Mouse (Mus musculus): Measurements from ENCODE around the gene Slfn8. TPM values are rescaled to one million over a fixed set of nuclear protein-coding genes. Genes with fewer than 3 reads are reported as not detected.

Slfn8 gene
- polyA plus RNA-seq, 1 experiment, result 0.19 TPM

- Histone ChIP-seq H3K4me1 (ENCODE audit: control insufficient read depth, insufficient read depth, low read length) (no peaks in the 10 kb centered on the region), H3K27me3 (ENCODE audit: control insufficient read depth, insufficient read depth, low read length) (no peaks in the 10 kb centered on the region), H3K36me3 (ENCODE audit: control insufficient read depth, insufficient read depth, low read length) (no peaks in the 10 kb centered on the region), H3K27ac (ENCODE audit: control insufficient read depth, insufficient read depth, low read depth, low read length) (no peak overlapping the region), H3K4me3 (ENCODE audit: control insufficient read depth, low read depth, low read length) (no peak overlapping the region)
- no peak for TF ChIP-seq POLR2A (IDR thresholded peaks at IDR 0.05; ENCODE audit: control insufficient read depth, low read depth, low read length)
- TF ChIP-seq CTCF (IDR thresholded peaks at IDR 0.05; ENCODE audit: control insufficient read depth, insufficient read depth, insufficient replicate concordance, low read depth, low read length), result no peak
Measured at GRCm38 (mm10) chr11:83063126-83063525, 42.5 kb upstream of the Slfn8 start.

DNA sequence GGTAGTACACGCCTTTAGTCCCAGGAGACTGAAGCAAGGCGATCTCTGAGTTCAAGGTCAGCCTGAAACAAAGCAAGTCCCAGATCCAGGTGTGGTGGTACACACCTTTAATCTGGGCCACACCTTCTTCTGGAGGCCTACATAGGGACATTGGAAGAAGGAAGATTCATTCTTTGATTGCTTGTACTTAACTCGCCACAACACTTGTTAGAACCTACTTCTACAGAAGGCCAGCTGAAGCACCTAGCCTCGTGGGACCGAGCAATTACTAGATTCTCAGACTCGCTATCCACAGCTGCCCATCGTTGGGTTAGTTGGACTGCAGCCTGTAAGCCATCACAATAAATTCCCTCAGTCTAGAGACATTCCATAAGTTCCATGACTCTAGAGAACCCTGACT is 41.2 kb upstream of the Slfn8 start:
- Histone ChIP-seq H3K4me3 (ENCODE audit: control insufficient read depth, low read depth, low read length) (no peak overlapping the region), H3K27me3 (ENCODE audit: control insufficient read depth, insufficient read depth, low read length) (no peaks in the 10 kb centered on the region), H3K27ac (ENCODE audit: control insufficient read depth, insufficient read depth, low read depth, low read length) (no peak overlapping the region), H3K4me1 (ENCODE audit: control insufficient read depth, insufficient read depth, low read length) (no peaks in the 10 kb centered on the region), H3K36me3 (ENCODE audit: control insufficient read depth, insufficient read depth, low read length) (no peaks in the 10 kb centered on the region)
- TF ChIP-seq CTCF (IDR thresholded peaks at IDR 0.05; ENCODE audit: control insufficient read depth, insufficient read depth, insufficient replicate concordance, low read depth, low read length) (no peak), POLR2A (IDR thresholded peaks at IDR 0.05; ENCODE audit: control insufficient read depth, low read depth, low read length) (no peak)

DNA sequence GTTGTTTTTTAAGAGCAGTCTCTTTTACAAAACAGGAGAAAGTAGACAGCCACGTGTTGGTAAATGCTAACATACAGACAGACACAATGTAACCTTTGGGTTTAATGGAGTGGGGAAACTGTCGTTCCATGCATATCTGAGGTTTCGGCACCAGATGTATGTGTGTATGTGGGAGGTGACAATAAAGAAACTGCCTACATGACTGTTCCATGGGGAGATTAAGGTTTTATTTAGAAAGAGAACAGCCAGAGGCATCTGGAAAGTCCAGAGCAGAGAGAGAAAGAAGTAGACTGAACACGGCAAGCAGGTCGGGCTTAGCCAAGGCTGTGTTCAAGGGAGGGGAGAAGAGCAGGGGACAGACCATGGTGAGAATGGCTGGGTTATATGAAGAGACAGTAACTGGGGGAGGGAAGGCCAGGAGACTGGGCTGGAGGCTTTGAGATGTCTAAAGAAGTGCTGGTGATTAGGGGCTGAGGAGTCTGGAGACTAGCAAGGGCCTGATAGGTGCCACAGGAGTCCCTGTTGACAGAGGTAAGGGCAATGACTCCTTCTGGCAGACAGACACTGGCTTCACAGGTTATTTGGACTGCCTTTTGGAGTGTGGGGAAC is 39.9 kb upstream of the Slfn8 start:
- no peaks in the 10 kb centered on the region for H3K27me3 ChIP-seq (ENCODE audit: control insufficient read depth, insufficient read depth, low read length)
- H3K4me1 ChIP-seq (ENCODE audit: control insufficient read depth, insufficient read depth, low read length), result no peaks in the 10 kb centered on the region
- H3K4me3 ChIP-seq (ENCODE audit: control insufficient read depth, low read depth, low read length), result no peak overlapping the region
- no peaks in the 10 kb centered on the region for H3K36me3 ChIP-seq (ENCODE audit: control insufficient read depth, insufficient read depth, low read length)
- no peak for TF ChIP-seq CTCF (IDR thresholded peaks at IDR 0.05; ENCODE audit: control insufficient read depth, insufficient read depth, insufficient replicate concordance, low read depth, low read length)
- TF ChIP-seq POLR2A (IDR thresholded peaks at IDR 0.05; ENCODE audit: control insufficient read depth, low read depth, low read length), result no peak
- H3K27ac ChIP-seq (ENCODE audit: control insufficient read depth, insufficient read depth, low read depth, low read length), result no peak overlapping the region

- Histone ChIP-seq H3K36me3 (ENCODE audit: control insufficient read depth, insufficient read depth, low read length) (no peaks in the 10 kb centered on the region), H3K27ac (ENCODE audit: control insufficient read depth, insufficient read depth, low read depth, low read length) (no peak overlapping the region), H3K27me3 (ENCODE audit: control insufficient read depth, insufficient read depth, low read length) (no peaks in the 10 kb centered on the region), H3K4me3 (ENCODE audit: control insufficient read depth, low read depth, low read length) (no peak overlapping the region), H3K4me1 (ENCODE audit: control insufficient read depth, insufficient read depth, low read length) (no peaks in the 10 kb centered on the region)
- TF ChIP-seq POLR2A (IDR thresholded peaks at IDR 0.05; ENCODE audit: control insufficient read depth, low read depth, low read length) (no peak), CTCF (IDR thresholded peaks at IDR 0.05; ENCODE audit: control insufficient read depth, insufficient read depth, insufficient replicate concordance, low read depth, low read length) (peak; percentile 62; the same call in 1 of the 2 replicates)
Measured at GRCm38 (mm10) chr11:83057863-83058262, 37.3 kb upstream of the Slfn8 start.

- Histone ChIP-seq H3K4me3 (ENCODE audit: control insufficient read depth, low read depth, low read length) (no peak overlapping the region), H3K27ac (ENCODE audit: control insufficient read depth, insufficient read depth, low read depth, low read length) (no peak overlapping the region), H3K4me1 (ENCODE audit: control insufficient read depth, insufficient read depth, low read length) (no peaks in the 10 kb centered on the region), H3K36me3 (ENCODE audit: control insufficient read depth, insufficient read depth, low read length) (no peaks in the 10 kb centered on the region), H3K27me3 (ENCODE audit: control insufficient read depth, insufficient read depth, low read length) (no peaks in the 10 kb centered on the region)
- TF ChIP-seq CTCF (IDR thresholded peaks at IDR 0.05; ENCODE audit: control insufficient read depth, insufficient read depth, insufficient replicate concordance, low read depth, low read length), result no peak
- no peak for TF ChIP-seq POLR2A (IDR thresholded peaks at IDR 0.05; ENCODE audit: control insufficient read depth, low read depth, low read length)
Measured at GRCm38 (mm10) chr11:83045642-83046041, 25.0 kb upstream of the Slfn8 start.

GRCm38 (mm10) chr11:83043891-83044290 is 23.3 kb upstream of the Slfn8 start:
- TF ChIP-seq POLR2A (IDR thresholded peaks at IDR 0.05; ENCODE audit: control insufficient read depth, low read depth, low read length) (no peak), CTCF (IDR thresholded peaks at IDR 0.05; ENCODE audit: control insufficient read depth, insufficient read depth, insufficient replicate concordance, low read depth, low read length) (no peak)
- Histone ChIP-seq H3K27ac (ENCODE audit: control insufficient read depth, insufficient read depth, low read depth, low read length) (no peak overlapping the region), H3K4me1 (ENCODE audit: control insufficient read depth, insufficient read depth, low read length) (no peaks in the 10 kb centered on the region), H3K27me3 (ENCODE audit: control insufficient read depth, insufficient read depth, low read length) (no peaks in the 10 kb centered on the region), H3K36me3 (ENCODE audit: control insufficient read depth, insufficient read depth, low read length) (no peaks in the 10 kb centered on the region), H3K4me3 (ENCODE audit: control insufficient read depth, low read depth, low read length) (no peak overlapping the region)

- H3K4me3 ChIP-seq (ENCODE audit: control insufficient read depth, low read depth, low read length), result no peak overlapping the region
- TF ChIP-seq POLR2A (IDR thresholded peaks at IDR 0.05; ENCODE audit: control insufficient read depth, low read depth, low read length) (no peak), CTCF (IDR thresholded peaks at IDR 0.05; ENCODE audit: control insufficient read depth, insufficient read depth, insufficient replicate concordance, low read depth, low read length) (no peak)
- H3K4me1 ChIP-seq (ENCODE audit: control insufficient read depth, insufficient read depth, low read length), result no peaks in the 10 kb centered on the region
- H3K27me3 ChIP-seq (ENCODE audit: control insufficient read depth, insufficient read depth, low read length), result no peaks in the 10 kb centered on the region
- no peaks in the 10 kb centered on the region for H3K36me3 ChIP-seq (ENCODE audit: control insufficient read depth, insufficient read depth, low read length)
- no peak overlapping the region for H3K27ac ChIP-seq (ENCODE audit: control insufficient read depth, insufficient read depth, low read depth, low read length)
Measured at GRCm38 (mm10) chr11:83041000-83041399, 20.4 kb upstream of the Slfn8 start.

Data from testis, adult 2 months (tissue).